In genomic region chr9:34558291-34558899, GRCm38 (mm10) we compare ENCODE assay signal across 9 mouse cellular contexts.
DNase-seq lines count a peak whose midpoint lies in the region; ATAC-seq and TF ChIP-seq lines count a peak whose summit lies in the region.
"Had no signal": no experiment of that assay in that cellular context is flagged by ENCODE, and none has a peak within 500 bp of the region (broad histone marks: within the 10 kb centered on the region; RNA-seq: fewer than 3 reads in every experiment).

No protein-coding gene starts in this region.

- no peak for TF ChIP-seq CTCF in lung, embryonic 14.5 days (IDR thresholded peaks at IDR 0.05; ENCODE audit: low read depth)
- no peak for TF ChIP-seq CTCF in olfactory bulb, adult 2 months (IDR thresholded peaks at IDR 0.05; ENCODE audit: insufficient read depth, low read depth, low read length)
- TF ChIP-seq CTCF in stomach, postnatal 0 days (IDR thresholded peaks at IDR 0.05; ENCODE audit: low read depth) = no peak

- H3K27me3 ChIP-seq in lung, embryonic 14.5 days (ENCODE audit: insufficient read depth, low read length) = no peaks in the 10 kb centered on the region
- H3K27me3 ChIP-seq in embryonic facial prominence, embryonic 12.5 days = no peaks in the 10 kb centered on the region; the same call in 1 of the 2 replicates
- no peaks in the 10 kb centered on the region for H3K27me3 ChIP-seq in stomach, postnatal 0 days (ENCODE audit: control insufficient read depth, insufficient read depth, low read length)

- H3K4me3 ChIP-seq in lung, embryonic 14.5 days (ENCODE audit: low read depth, low read length) = no peak overlapping the region
- no peak overlapping the region for H3K4me3 ChIP-seq in embryonic facial prominence, embryonic 12.5 days
- H3K4me3 ChIP-seq in olfactory bulb, adult 2 months (ENCODE audit: insufficient read depth, low read depth, low read length) = no peak overlapping the region
- no peak overlapping the region for H3K4me3 ChIP-seq in stomach, postnatal 0 days (ENCODE audit: low read depth, low read length)
- H3K4me3 ChIP-seq: erythroblast, embryonic 14.5 days had no signal

- no peaks in the 10 kb centered on the region for H3K4me1 ChIP-seq in lung, embryonic 14.5 days (ENCODE audit: insufficient read depth)
- H3K4me1 ChIP-seq in embryonic facial prominence, embryonic 12.5 days = peaks cover 12% of the 10 kb centered on the region; the same call in 1 of the 2 replicates
- peaks cover 17% of the 10 kb centered on the region for H3K4me1 ChIP-seq in olfactory bulb, adult 2 months (ENCODE audit: control insufficient read depth, insufficient read depth, low read length)
- H3K4me1 ChIP-seq in stomach, postnatal 0 days (replicated peaks; ENCODE audit: control insufficient read depth, insufficient read depth) = no peaks in the 10 kb centered on the region

- H3K36me3 ChIP-seq in lung, embryonic 14.5 days (ENCODE audit: insufficient read depth) = no peaks in the 10 kb centered on the region
- no peaks in the 10 kb centered on the region for H3K36me3 ChIP-seq in embryonic facial prominence, embryonic 12.5 days
- no peaks in the 10 kb centered on the region for H3K36me3 ChIP-seq in stomach, postnatal 0 days (ENCODE audit: control insufficient read depth, insufficient read depth, low read length)

- peak overlapping the region; percentile 63; the same call in 1 of the 2 replicates for H3K27ac ChIP-seq in lung, embryonic 14.5 days (ENCODE audit: low read depth)
- 0 out of 2 replicates have a peak overlapping the region, but pooled peaks have one; percentile 2 for H3K27ac ChIP-seq in embryonic facial prominence, embryonic 12.5 days
- H3K27ac ChIP-seq in olfactory bulb, adult 2 months (ENCODE audit: insufficient read depth, low read depth, low read length) = 0 out of 2 replicates have a peak overlapping the region, but pooled peaks have one; percentile 49
- H3K27ac ChIP-seq in stomach, postnatal 0 days (replicated peaks) = no peak overlapping the region

- no peak overlapping the region for H3K4me2 ChIP-seq in lung, embryonic 14.5 days
- peak overlapping the region; percentile 27 for H3K4me2 ChIP-seq in embryonic facial prominence, embryonic 12.5 days (replicated peaks)
- H3K4me2 ChIP-seq in stomach, postnatal 0 days (replicated peaks; ENCODE audit: low read depth) = no peak overlapping the region

- no peak for TF ChIP-seq EP300 in stomach, postnatal 0 days (optimal IDR thresholded peaks at IDR 0.05)

- no peak for TF ChIP-seq POLR2A in olfactory bulb, adult 2 months (IDR thresholded peaks at IDR 0.05; ENCODE audit: insufficient read depth, low read depth, low read length)

- peak; percentile 18 for DNase-seq in lung, embryonic 14.5 days
- DNase-seq in lung, postnatal 4 days = no peak
- peak; percentile 24 to 36 for DNase-seq in layer of hippocampus, postnatal 36 days
- DNase-seq in urinary bladder, adult 18-20 months (ENCODE audit: low spot score in 2 of 2) = no peak
- DNase-seq in stomach, postnatal 0 days (ENCODE audit: low spot score) = no peak
- no peak for DNase-seq in ovary, postnatal 14 days (ENCODE audit: low spot score)

- 55% methylated on average over 8 of the region's 8 CpGs for whole genome bisulfite sequencing in lung, embryonic 14.5 days
- 34% methylated on average over 8 of the region's 8 CpGs for WGBS in embryonic facial prominence, embryonic 12.5 days
- 24% methylated on average over 8 of the region's 8 CpGs for WGBS in olfactory bulb, adult 2 months
- 59% methylated on average over 8 of the region's 8 CpGs for WGBS in stomach, postnatal 0 days

- no peak for ATAC-seq in lung, embryonic 14.5 days (ENCODE audit: insufficient read depth)
- no peak for ATAC-seq in embryonic facial prominence, embryonic 12.5 days (ENCODE audit: insufficient number of reproducible peaks, insufficient read depth, low FRiP score, low TSS enrichment)
- no peak for ATAC-seq in stomach, postnatal 0 days (ENCODE audit: low FRiP score, low TSS enrichment)

- H3K9ac ChIP-seq in lung, embryonic 14.5 days = no peak overlapping the region
- H3K9ac ChIP-seq in embryonic facial prominence, embryonic 12.5 days = no peak overlapping the region
- no peak overlapping the region for H3K9ac ChIP-seq in stomach, postnatal 0 days (ENCODE audit: low read length)

- no peaks in the 10 kb centered on the region for H3K9me3 ChIP-seq in lung, embryonic 14.5 days (ENCODE audit: low read depth, low read length)
- no peaks in the 10 kb centered on the region for H3K9me3 ChIP-seq in embryonic facial prominence, embryonic 12.5 days
- H3K9me3 ChIP-seq in stomach, postnatal 0 days (ENCODE audit: control insufficient read depth, low read length) = no peaks in the 10 kb centered on the region

Comparison
In these comparisons a context has a peak if more than half of its experiments do, and no peak if none do; other contexts are left out.
1. DNase-seq: peak in lung, embryonic 14.5 days (single experiment) and layer of hippocampus, postnatal 36 days (2 of 2); none in lung, postnatal 4 days (0 of 2), urinary bladder, adult 18-20 months (0 of 2), stomach, postnatal 0 days (single experiment) and ovary, postnatal 14 days (single experiment).